Mouse (Mus musculus): Measurements from ENCODE around the gene B9d1. TPM values are rescaled to one million over a fixed set of nuclear protein-coding genes. Genes with fewer than 3 reads are reported as not detected.

The B9d1 gene
- polyA plus RNA-seq, 1 experiment from 2014 or later, result 33.8 TPM

- no peak overlapping the region for H3K27ac ChIP-seq
- 82% methylated on average over 3 of the region's 3 CpGs for WGBS
- no peak for ATAC-seq (ENCODE audit: low FRiP score)
These were observed 48.2 kb downstream of the B9d1 start for GRCm38 (mm10) chr11:61553015-61553754.

GRCm38 (mm10) chr11:61559572-61559971 is 54.6 kb downstream of the B9d1 start:
- H3K4me2 ChIP-seq (replicated peaks), result no peak overlapping the region
- no peak overlapping the region for H3K9ac ChIP-seq
- no peaks in the 10 kb centered on the region for H3K36me3 ChIP-seq
- H3K9me3 ChIP-seq (replicated peaks), result no peaks in the 10 kb centered on the region
- 91% methylated on average over 5 of the region's 5 CpGs for WGBS
- H3K27ac ChIP-seq, result no peak overlapping the region
- ATAC-seq (ENCODE audit: low FRiP score), result no peak
- H3K4me3 ChIP-seq, result no peak overlapping the region
- no peaks in the 10 kb centered on the region for H3K27me3 ChIP-seq
- no peaks in the 10 kb centered on the region for H3K4me1 ChIP-seq

More at GRCm38 (mm10) chr11:61553015-61553754, 48.2 kb downstream of the B9d1 start:
- Histone ChIP-seq H3K4me2 (replicated peaks) (no peak overlapping the region), H3K9ac (no peak overlapping the region), H3K36me3 (no peaks in the 10 kb centered on the region), H3K27me3 (no peaks in the 10 kb centered on the region), H3K4me3 (no peak overlapping the region), H3K9me3 (replicated peaks) (no peaks in the 10 kb centered on the region), H3K4me1 (no peaks in the 10 kb centered on the region)

- Histone ChIP-seq H3K4me3 (no peak overlapping the region), H3K27ac (no peak overlapping the region), H3K36me3 (no peaks in the 10 kb centered on the region), H3K9me3 (replicated peaks) (no peaks in the 10 kb centered on the region), H3K9ac (no peak overlapping the region), H3K27me3 (no peaks in the 10 kb centered on the region), H3K4me1 (no peaks in the 10 kb centered on the region), H3K4me2 (replicated peaks) (no peak overlapping the region)
- no peak for ATAC-seq (ENCODE audit: low FRiP score)
- WGBS, result 81% methylated on average over 5 of the region's 5 CpGs
These were observed 57.5 kb downstream of the B9d1 start for GRCm38 (mm10) chr11:61562421-61562820.

Other genes starting within 250 kb of the B9d1 start
- 23.7 and 25.9 TPM in 2 replicates for gene Aldh3a2, start 237.7 kb upstream of the B9d1 start, polyA plus RNA-seq (2016; fragmentation: Nextera tagmentation; extraction: Ambion mirVana)
- not detected in 2 replicates for gene Slc47a2, start 162.3 kb upstream of the B9d1 start, polyA plus RNA-seq (2016; fragmentation: Nextera tagmentation; extraction: Ambion mirVana)
- 0.10 and 0.20 TPM in 2 replicates for gene Slc47a1, start 126.8 kb upstream of the B9d1 start, polyA plus RNA-seq (2016; fragmentation: Nextera tagmentation; extraction: Ambion mirVana)
- 5.1 and 7.3 TPM in 2 replicates for gene Rnf112, start 51.0 kb upstream of the B9d1 start, polyA plus RNA-seq (2016; fragmentation: Nextera tagmentation; extraction: Ambion mirVana)
- 131 and 160 TPM in 2 replicates for gene Mfap4, start 19.7 kb upstream of the B9d1 start, polyA plus RNA-seq (2016; fragmentation: Nextera tagmentation; extraction: Ambion mirVana)
- gene Mapk7, start 10.7 kb upstream of the B9d1 start, polyA plus RNA-seq (2016; fragmentation: Nextera tagmentation; extraction: Ambion mirVana), result 89.0 and 94.9 TPM in 2 replicates
- 42.4 and 44.3 TPM in 2 replicates for gene Epn2, start 74.5 kb downstream of the B9d1 start, polyA plus RNA-seq (2016; fragmentation: Nextera tagmentation; extraction: Ambion mirVana)
- gene Grap, start 148.1 kb downstream of the B9d1 start, polyA plus RNA-seq (2016; fragmentation: Nextera tagmentation; extraction: Ambion mirVana), result 7.1 and 7.3 TPM in 2 replicates
- gene Fam83g, start 178.9 kb downstream of the B9d1 start, polyA plus RNA-seq (2016; fragmentation: Nextera tagmentation; extraction: Ambion mirVana), result 0.41 and 0.50 TPM in 2 replicates
- gene Slc5a10, start 215.7 kb downstream of the B9d1 start, polyA plus RNA-seq (2016; fragmentation: Nextera tagmentation; extraction: Ambion mirVana), result 0.16 TPM in 1 of 2 replicates, not detected in the other

Measured in hindbrain, embryonic 12.5 days (tissue).